Mouse (Mus musculus): ENCODE data around the gene Mfrp. TPM values are rescaled to one million over a fixed set of nuclear protein-coding genes. Genes with fewer than 3 reads are reported as not detected.

The Mfrp gene
- total RNA-seq, 2 experiments from 2014 or later = not detected

- DNase-seq (ENCODE audit: low spot score in 2 of 2) = no peak
Measured at GRCm38 (mm10) chr9:44078136-44078797, 23.3 kb upstream of the Mfrp start.

GRCm38 (mm10) chr9:44078955-44079756 lies 22.4 kb upstream of the Mfrp start:
- DNase-seq (ENCODE audit: low spot score in 2 of 2) = peak; percentile 71 to 73

GRCm38 (mm10) chr9:44079997-44080780 lies 21.3 kb upstream of the Mfrp start:
- no peak for DNase-seq (ENCODE audit: low spot score in 2 of 2)

GRCm38 (mm10) chr9:44080953-44081352 lies 20.6 kb upstream of the Mfrp start:
- peak in 1 of 2 experiments; percentile 28 for DNase-seq (ENCODE audit: low spot score in 2 of 2)

GRCm38 (mm10) chr9:44081581-44081980 lies 19.9 kb upstream of the Mfrp start:
- no peak for DNase-seq (ENCODE audit: low spot score in 2 of 2)

- no peak for DNase-seq (ENCODE audit: low spot score in 2 of 2)
Measured at GRCm38 (mm10) chr9:44082266-44082665, 19.3 kb upstream of the Mfrp start.

- DNase-seq (ENCODE audit: low spot score in 2 of 2) = peak in 1 of 2 experiments; percentile 22
Measured at GRCm38 (mm10) chr9:44083392-44084121, 18.0 kb upstream of the Mfrp start.

GRCm38 (mm10) chr9:44084236-44084635 lies 17.3 kb upstream of the Mfrp start:
- no peak for DNase-seq (ENCODE audit: low spot score in 2 of 2)

GRCm38 (mm10) chr9:44084659-44085229 lies 16.8 kb upstream of the Mfrp start:
- DNase-seq (ENCODE audit: low spot score in 2 of 2) = peak; percentile 98

- DNase-seq (ENCODE audit: low spot score in 2 of 2) = peak in 1 of 2 experiments; percentile 23
Measured at GRCm38 (mm10) chr9:44085276-44085675, 16.3 kb upstream of the Mfrp start.

GRCm38 (mm10) chr9:44085741-44086665 lies 15.5 kb upstream of the Mfrp start:
- DNase-seq (ENCODE audit: low spot score in 2 of 2) = peak in 1 of 2 experiments; percentile 38

GRCm38 (mm10) chr9:44086960-44087359 lies 14.6 kb upstream of the Mfrp start:
- DNase-seq (ENCODE audit: low spot score in 2 of 2) = peak in 1 of 2 experiments; percentile 23

GRCm38 (mm10) chr9:44087761-44088455 lies 13.6 kb upstream of the Mfrp start:
- peak in 1 of 2 experiments; percentile 27 for DNase-seq (ENCODE audit: low spot score in 2 of 2)

- DNase-seq (ENCODE audit: low spot score in 2 of 2) = peak in 1 of 2 experiments; percentile 18
Measured at GRCm38 (mm10) chr9:44088877-44089608, 12.5 kb upstream of the Mfrp start.

GRCm38 (mm10) chr9:44093612-44094503 lies 7.7 kb upstream of the Mfrp start:
- DNase-seq (ENCODE audit: low spot score in 2 of 2) = peak; percentile 61 to 74

- DNase-seq (ENCODE audit: low spot score in 2 of 2) = no peak
Measured at GRCm38 (mm10) chr9:44094737-44095136, 6.8 kb upstream of the Mfrp start.

GRCm38 (mm10) chr9:44095781-44096180 lies 5.7 kb upstream of the Mfrp start:
- DNase-seq (ENCODE audit: low spot score in 2 of 2) = no peak

All from adrenal gland, adult 18-20 months (tissue).